Mouse (Mus musculus) spleen, adult 2 months (tissue): ENCODE data around the gene Nprl2.

Experiments
- CTCF ChIP-seq: fragments of 200-500 bp; IDR thresholded peaks from 2 replicates; pipeline ENCODE4 v1.5.1; 2011; ENCODE audit warnings: mild to moderate bottlenecking, inconsistent platforms; ENCODE audit not compliant: insufficient read depth, insufficient read length, insufficient replicate concordance; ENCODE audit errors: extremely low read depth
- POLR2A ChIP-seq: fragments of 200-500 bp; IDR thresholded peaks from 2 replicates; pipeline ENCODE4 v1.6.1; 2011; ENCODE audit warnings: low read depth, low read length, inconsistent platforms

GRCm38 (mm10) chr9:107572327-107572662 lies 30.3 kb downstream of the Nprl2 start:
- no peak for TF ChIP-seq CTCF
- no peak for TF ChIP-seq POLR2A
